Mouse (Mus musculus) embryonic fibroblast, embryonic 13.5 days (primary cell): ENCODE measurements around the gene Dock9.

Source experiments
- CTCF ChIP-seq: IDR thresholded peaks from 2 replicates; pipeline ENCODE4 v1.5.1; 2011; ENCODE audit warnings: mild to moderate bottlenecking, control low read depth, low read length, moderate library complexity, borderline replicate concordance; ENCODE audit not compliant: insufficient read depth
- POLR2A ChIP-seq: IDR thresholded peaks from 2 replicates; pipeline ENCODE4 v1.6.1; 2011; ENCODE audit warnings: low read depth, mild to moderate bottlenecking, control low read depth, low read length, moderate library complexity

GRCm38 (mm10) chr14:121546621-121547020, 251.0 kb downstream of the Dock9 start:
- TF ChIP-seq POLR2A (no peak), CTCF (no peak)
